Mouse (Mus musculus): Measurements from ENCODE around the gene Tle4. TPM values are rescaled to one million over a fixed set of nuclear protein-coding genes. Genes with fewer than 3 reads are reported as not detected.

The Tle4 gene
- polyA plus RNA-seq, 1 experiment: 3.8 TPM

GRCm38 (mm10) chr19:14518438-14519044, 79.3 kb downstream of the Tle4 start:
- no peak overlapping the region for H3K27ac ChIP-seq (replicated peaks; ENCODE audit: low read depth, low read length)
- H3K4me1 ChIP-seq (ENCODE audit: control insufficient read depth, insufficient read depth, insufficient read length, low read length): no peaks in the 10 kb centered on the region
- no peak overlapping the region for H3K4me3 ChIP-seq (ENCODE audit: insufficient read depth, low read depth, low read length)

GRCm38 (mm10) chr19:14516420-14516819, 81.4 kb downstream of the Tle4 start:
- Histone ChIP-seq H3K27ac (replicated peaks; ENCODE audit: low read depth, low read length) (no peak overlapping the region), H3K4me3 (ENCODE audit: insufficient read depth, low read depth, low read length) (no peak overlapping the region), H3K4me1 (ENCODE audit: control insufficient read depth, insufficient read depth, insufficient read length, low read length) (no peaks in the 10 kb centered on the region)

- peaks cover 9% of the 10 kb centered on the region for H3K4me1 ChIP-seq (ENCODE audit: control insufficient read depth, insufficient read depth, insufficient read length, low read length)
- H3K4me3 ChIP-seq (ENCODE audit: insufficient read depth, low read depth, low read length): no peak overlapping the region
- H3K27ac ChIP-seq (replicated peaks; ENCODE audit: low read depth, low read length): no peak overlapping the region
Observed at GRCm38 (mm10) chr19:14508819-14509218, 89.0 kb downstream of the Tle4 start.

GRCm38 (mm10) chr19:14507911-14508310, 89.9 kb downstream of the Tle4 start:
- Histone ChIP-seq H3K27ac (replicated peaks; ENCODE audit: low read depth, low read length) (peak overlapping the region; percentile 54; the same call in 1 of the 2 replicates), H3K4me3 (ENCODE audit: insufficient read depth, low read depth, low read length) (no peak overlapping the region)

GRCm38 (mm10) chr19:14506875-14507670, 90.8 kb downstream of the Tle4 start:
- Histone ChIP-seq H3K27ac (replicated peaks; ENCODE audit: low read depth, low read length) (peak overlapping the region; percentile 54), H3K4me3 (ENCODE audit: insufficient read depth, low read depth, low read length) (no peak overlapping the region)

More at GRCm38 (mm10) chr19:14507911-14508310, 89.9 kb downstream of the Tle4 start:
- H3K4me1 ChIP-seq (ENCODE audit: control insufficient read depth, insufficient read depth, insufficient read length, low read length): peaks cover 9% of the 10 kb centered on the region

GRCm38 (mm10) chr19:14505885-14506548, 91.8 kb downstream of the Tle4 start:
- H3K4me3 ChIP-seq (ENCODE audit: insufficient read depth, low read depth, low read length): peak overlapping the region; percentile 10; the same call in 1 of the 2 replicates
- peaks cover 9% of the 10 kb centered on the region for H3K4me1 ChIP-seq (ENCODE audit: control insufficient read depth, insufficient read depth, insufficient read length, low read length)
- H3K27ac ChIP-seq (replicated peaks; ENCODE audit: low read depth, low read length): peak overlapping the region; percentile 27

More at GRCm38 (mm10) chr19:14506875-14507670, 90.8 kb downstream of the Tle4 start:
- H3K4me1 ChIP-seq (ENCODE audit: control insufficient read depth, insufficient read depth, insufficient read length, low read length): peaks cover 9% of the 10 kb centered on the region

GRCm38 (mm10) chr19:14505401-14505800, 92.5 kb downstream of the Tle4 start:
- H3K27ac ChIP-seq (replicated peaks; ENCODE audit: low read depth, low read length): no peak overlapping the region
- H3K4me1 ChIP-seq (ENCODE audit: control insufficient read depth, insufficient read depth, insufficient read length, low read length): peaks cover 9% of the 10 kb centered on the region
- H3K4me3 ChIP-seq (ENCODE audit: insufficient read depth, low read depth, low read length): no peak overlapping the region

GRCm38 (mm10) chr19:14503862-14504261, 94.0 kb downstream of the Tle4 start:
- Histone ChIP-seq H3K4me3 (ENCODE audit: insufficient read depth, low read depth, low read length) (no peak overlapping the region), H3K4me1 (ENCODE audit: control insufficient read depth, insufficient read depth, insufficient read length, low read length) (peaks cover 9% of the 10 kb centered on the region), H3K27ac (replicated peaks; ENCODE audit: low read depth, low read length) (no peak overlapping the region)

GRCm38 (mm10) chr19:14502234-14502633, 95.6 kb downstream of the Tle4 start:
- Histone ChIP-seq H3K4me1 (ENCODE audit: control insufficient read depth, insufficient read depth, insufficient read length, low read length) (peaks cover 9% of the 10 kb centered on the region), H3K4me3 (ENCODE audit: insufficient read depth, low read depth, low read length) (no peak overlapping the region), H3K27ac (replicated peaks; ENCODE audit: low read depth, low read length) (no peak overlapping the region)

GRCm38 (mm10) chr19:14499835-14500425, 97.9 kb downstream of the Tle4 start:
- H3K4me1 ChIP-seq (ENCODE audit: control insufficient read depth, insufficient read depth, insufficient read length, low read length): peaks cover 2% of the 10 kb centered on the region; the same call in 1 of the 2 replicates
- H3K27ac ChIP-seq (replicated peaks; ENCODE audit: low read depth, low read length): no peak overlapping the region
- no peak overlapping the region for H3K4me3 ChIP-seq (ENCODE audit: insufficient read depth, low read depth, low read length)

GRCm38 (mm10) chr19:14493047-14493446, 104.8 kb downstream of the Tle4 start:
- no peaks in the 10 kb centered on the region for H3K4me1 ChIP-seq (ENCODE audit: control insufficient read depth, insufficient read depth, insufficient read length, low read length)
- H3K27ac ChIP-seq (replicated peaks; ENCODE audit: low read depth, low read length): no peak overlapping the region
- no peak overlapping the region for H3K4me3 ChIP-seq (ENCODE audit: insufficient read depth, low read depth, low read length)

GRCm38 (mm10) chr19:14487180-14487579, 110.7 kb downstream of the Tle4 start:
- Histone ChIP-seq H3K4me3 (ENCODE audit: insufficient read depth, low read depth, low read length) (no peak overlapping the region), H3K4me1 (ENCODE audit: control insufficient read depth, insufficient read depth, insufficient read length, low read length) (no peaks in the 10 kb centered on the region; the same call in 1 of the 2 replicates), H3K27ac (replicated peaks; ENCODE audit: low read depth, low read length) (no peak overlapping the region)

- Histone ChIP-seq H3K4me1 (ENCODE audit: control insufficient read depth, insufficient read depth, insufficient read length, low read length) (no peaks in the 10 kb centered on the region; the same call in 1 of the 2 replicates), H3K4me3 (ENCODE audit: insufficient read depth, low read depth, low read length) (no peak overlapping the region), H3K27ac (replicated peaks; ENCODE audit: low read depth, low read length) (no peak overlapping the region)
Observed at GRCm38 (mm10) chr19:14485176-14485575, 112.7 kb downstream of the Tle4 start.

GRCm38 (mm10) chr19:14482562-14483138, 115.2 kb downstream of the Tle4 start:
- Histone ChIP-seq H3K4me3 (ENCODE audit: insufficient read depth, low read depth, low read length) (no peak overlapping the region), H3K4me1 (ENCODE audit: control insufficient read depth, insufficient read depth, insufficient read length, low read length) (no peaks in the 10 kb centered on the region; the same call in 1 of the 2 replicates), H3K27ac (replicated peaks; ENCODE audit: low read depth, low read length) (no peak overlapping the region)
